Mouse (Mus musculus) liver, embryonic 11.5 days (tissue): Measurements from ENCODE around the gene Dedd2. TPM values are rescaled to one million over a fixed set of nuclear protein-coding genes. Genes with fewer than 3 reads are reported as not detected.
A peak's percentile ranks its signal among the peaks of the same experiment; 100 is the strongest.

ENCODE experiments used
- ATAC-seq: fragments of 200-750 bp; cut with Nextera tagmentation; replicated peaks from 2 replicates; pipeline ENCODE4 v1.8.0; 2017; ENCODE audit warnings: moderate number of reproducible peaks, mild to moderate bottlenecking, moderate TSS enrichment, moderate library complexity; ENCODE audit not compliant: low FRiP score
- DNase-seq: peaks from one replicate; pipeline ENCODE4 v3.0.0-alpha.2; 2017; ENCODE audit warnings: low spot score
- H3K27ac ChIP-seq: fragments of 300-500 bp; sonication (generic); 2 replicates; pipeline ENCODE4 v1.5.1; 2014; ENCODE audit warnings: mild to moderate bottlenecking, low read depth, low read length, control low read depth
- H3K27me3 ChIP-seq: fragments of 300-500 bp; sonication (generic); replicated peaks from 2 replicates; pipeline ENCODE4 v1.6.1; 2014; ENCODE audit warnings: low read length, mixed read lengths; ENCODE audit not compliant: control insufficient read depth, insufficient read depth
- H3K36me3 ChIP-seq: fragments of 300-500 bp; sonication (generic); 2 replicates; pipeline ENCODE4 v1.6.1; 2014; ENCODE audit warnings: mild to moderate bottlenecking, low read length, moderate library complexity, mixed read lengths; ENCODE audit not compliant: control insufficient read depth, insufficient read depth
- H3K4me1 ChIP-seq: fragments of 300-500 bp; sonication (generic); replicated peaks from 2 replicates; pipeline ENCODE4 v1.6.1; 2014; ENCODE audit warnings: low read length, mixed read lengths; ENCODE audit not compliant: control insufficient read depth, insufficient read depth
- H3K4me2 ChIP-seq: fragments of 300-500 bp; sonication (generic); 2 replicates; pipeline ENCODE4 v1.6.1; 2014; ENCODE audit warnings: mild to moderate bottlenecking, control low read depth, moderate library complexity
- H3K4me3 ChIP-seq: fragments of 300-500 bp; sonication (generic); 2 replicates; pipeline ENCODE4 v1.5.1; 2014; ENCODE audit warnings: low read depth, low read length, control low read depth
- H3K9ac ChIP-seq: fragments of 300-500 bp; sonication (generic); 2 replicates; pipeline ENCODE4 v1.6.1; 2014; ENCODE audit warnings: low read depth, low read length, control low read depth
- H3K9me3 ChIP-seq: fragments of 300-500 bp; sonication (generic); 2 replicates; pipeline ENCODE4 v1.6.1; 2016; ENCODE audit warnings: low read length, inconsistent platforms, mixed read lengths; ENCODE audit not compliant: control insufficient read depth
- WGBS: fragments of 180-500 bp; shearing (Covaris S2); extraction: QIAGEN DNeasy Blood & Tissue Kit; methylation state at CpG from one replicate; pipeline ENCODE4 v1.1.7; 2014; 5-methylcytosine and 5-hydroxymethylcytosine counted together
- polyA plus RNA-seq: library from polyadenylated mRNA; unstranded; fragments of >200 nt; fragmentation: Nextera tagmentation; extraction: Ambion mirVana; gene quantifications from 2 replicates; pipeline ENCODE4 v1.2.1, GENCODE M21; 2014

Dedd2 gene
- polyA plus RNA-seq, 1 experiment from 2014 or later = 19.6 TPM

GRCm38 (mm10) chr7:25238829-25239623 lies 18.6 kb upstream of the Dedd2 start:
- H3K4me2 ChIP-seq = peak overlapping the region; percentile 97
- peak; percentile 58 for ATAC-seq
- peak overlapping the region; percentile 99 for H3K4me3 ChIP-seq
- H3K27me3 ChIP-seq = no peaks in the 10 kb centered on the region
- peaks cover 20% of the 10 kb centered on the region for H3K36me3 ChIP-seq
- H3K9me3 ChIP-seq = no peaks in the 10 kb centered on the region
- H3K4me1 ChIP-seq = peaks cover 17% of the 10 kb centered on the region
- DNase-seq = peak; percentile 74
- WGBS = 4% methylated on average over 30 of the region's 30 CpGs
- H3K9ac ChIP-seq = peak overlapping the region; percentile 71
- H3K27ac ChIP-seq = peak overlapping the region; percentile 63

DNA sequence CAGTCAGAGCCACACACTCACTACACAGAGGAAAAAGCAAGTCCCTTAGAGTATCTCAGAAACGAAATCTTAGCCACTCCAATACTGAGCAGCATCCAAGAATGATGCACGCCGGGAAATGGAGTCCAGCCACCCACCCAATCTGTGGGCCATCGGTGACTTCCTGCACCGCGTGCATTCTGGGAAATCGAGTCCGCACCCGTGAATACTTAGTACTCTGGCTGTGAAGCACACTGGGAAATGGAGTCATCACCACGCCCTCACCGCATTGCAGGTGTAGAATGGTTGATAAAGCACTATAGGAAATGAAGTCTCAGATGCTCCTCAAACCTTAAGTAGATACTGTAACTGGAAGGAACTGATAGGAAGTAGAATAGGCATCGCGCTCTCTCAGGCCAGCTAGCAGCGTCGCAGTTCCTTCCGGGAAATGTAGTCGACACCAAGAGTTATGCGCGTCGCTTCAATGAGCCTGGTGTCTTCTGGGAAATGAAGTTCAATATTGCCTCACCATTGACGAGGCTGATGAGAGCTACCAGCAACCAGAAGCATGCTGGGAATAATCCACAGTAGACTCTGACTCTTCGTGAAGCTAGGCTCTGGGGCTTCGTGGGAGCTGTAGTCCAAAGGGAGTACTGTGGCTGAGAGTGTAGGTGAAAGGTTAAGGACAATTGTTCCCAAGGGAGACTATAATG lies 17.7 kb upstream of the Dedd2 start:
- H3K4me3 ChIP-seq = peak overlapping the region; percentile 99
- H3K4me1 ChIP-seq = peaks cover 17% of the 10 kb centered on the region
- DNase-seq = peak; percentile 95
- ATAC-seq = peak; percentile 88
- H3K4me2 ChIP-seq = peak overlapping the region; percentile 97
- H3K27ac ChIP-seq = peak overlapping the region; percentile 63
- under 1% methylated on average over 23 of the region's 23 CpGs for WGBS
- no peaks in the 10 kb centered on the region for H3K9me3 ChIP-seq
- H3K36me3 ChIP-seq = peaks cover 19% of the 10 kb centered on the region
- peak overlapping the region; percentile 99 for H3K9ac ChIP-seq
- no peaks in the 10 kb centered on the region for H3K27me3 ChIP-seq

DNA sequence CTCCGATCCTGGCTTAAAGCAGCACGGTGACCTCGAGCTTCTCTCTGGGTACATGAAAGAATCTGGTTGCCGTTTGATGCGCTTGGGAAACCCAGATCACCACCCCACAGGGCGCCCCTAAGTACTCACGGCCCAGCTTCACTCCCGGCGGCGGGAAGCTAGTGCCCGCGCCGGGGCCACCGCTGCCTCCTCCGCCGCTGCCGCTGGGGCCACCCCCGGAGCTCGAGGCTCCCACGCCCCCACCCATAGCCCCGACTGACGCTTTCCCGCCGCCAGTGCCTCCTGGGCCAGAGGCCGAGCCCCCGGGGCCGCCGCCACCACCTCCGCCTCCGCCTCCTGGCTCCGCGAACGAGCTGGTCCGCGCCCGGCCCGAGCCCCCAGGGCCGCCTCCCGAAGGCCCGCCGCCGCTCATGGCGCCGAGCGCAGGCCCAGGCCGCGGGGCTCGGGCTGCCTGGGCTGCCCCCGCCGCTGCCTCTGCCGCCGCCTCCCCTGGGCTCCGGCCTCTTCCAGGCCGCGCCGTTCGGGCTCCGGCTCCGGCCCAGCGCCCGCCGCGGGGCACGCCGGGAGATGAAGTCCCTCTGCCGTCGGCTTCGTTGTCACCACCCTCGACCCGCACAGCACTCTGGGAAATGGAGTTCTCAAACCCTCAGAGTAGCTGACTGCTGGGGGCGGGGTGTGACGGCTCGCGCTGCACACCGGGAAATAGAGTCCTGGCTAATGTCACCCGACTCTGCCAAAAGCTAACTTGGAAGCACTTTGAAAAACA lies 17.0 kb upstream of the Dedd2 start, which contains the start of gene Gsk3a:
Gsk3a (minus strand) TSS at position 603 of the 766 bp plus-strand sequence.
- Histone ChIP-seq H3K4me3 (peak within 1 kb of the TSS; percentile 99), H3K27me3 (no peaks in the 10 kb centered on the region), H3K4me1 (peaks cover 17% of the 10 kb centered on the region), H3K9me3 (no peaks in the 10 kb centered on the region), H3K27ac (peak within 1 kb of the TSS; percentile 63), H3K36me3 (peaks cover 20% of the 10 kb centered on the region), H3K4me2 (peak within 1 kb of the TSS; percentile 97), H3K9ac (peak within 1 kb of the TSS; percentile 99)
- under 1% methylated on average over 69 of the region's 76 CpGs for WGBS
- no peak for DNase-seq
- peak; percentile 83 for ATAC-seq

DNA sequence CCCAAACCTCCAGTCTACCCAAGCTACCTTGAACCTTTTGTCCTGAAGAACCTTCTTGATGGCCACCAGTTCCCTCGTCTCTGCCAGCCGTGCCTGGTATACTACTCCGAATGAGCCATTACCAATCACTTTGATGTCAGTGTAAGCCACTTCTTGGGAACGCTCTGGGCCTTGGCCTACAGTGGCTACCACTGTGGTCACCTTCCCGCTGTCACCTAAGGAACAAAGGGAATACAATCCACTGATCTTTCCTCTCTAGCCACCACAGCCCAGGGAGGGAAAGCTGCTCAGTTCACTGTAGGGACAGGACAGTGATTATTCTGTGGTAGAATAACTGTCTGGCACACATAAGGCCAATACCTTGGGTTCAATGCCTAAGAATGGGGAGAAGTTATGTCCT lies 15.1 kb upstream of the Dedd2 start:
- H3K9me3 ChIP-seq = no peaks in the 10 kb centered on the region
- H3K4me1 ChIP-seq = peaks cover 17% of the 10 kb centered on the region
- H3K27ac ChIP-seq = no peak overlapping the region
- H3K36me3 ChIP-seq = peaks cover 37% of the 10 kb centered on the region
- no peak overlapping the region for H3K4me3 ChIP-seq
- H3K9ac ChIP-seq = peak overlapping the region; percentile 99
- no peaks in the 10 kb centered on the region for H3K27me3 ChIP-seq
- DNase-seq (no peak), ATAC-seq (no peak)
- H3K4me2 ChIP-seq = peak overlapping the region; percentile 97
- 92% methylated on average over 5 of the region's 5 CpGs for WGBS

GRCm38 (mm10) chr7:25233061-25233460 lies 12.6 kb upstream of the Dedd2 start:
- no peak for DNase-seq
- H3K27ac ChIP-seq = no peak overlapping the region
- H3K9ac ChIP-seq = no peak overlapping the region
- 72% methylated on average over 2 of the region's 2 CpGs for WGBS
- H3K4me3 ChIP-seq = no peak overlapping the region
- no peak overlapping the region for H3K4me2 ChIP-seq
- H3K9me3 ChIP-seq = no peaks in the 10 kb centered on the region
- peaks cover 13% of the 10 kb centered on the region for H3K4me1 ChIP-seq
- no peak for ATAC-seq
- no peaks in the 10 kb centered on the region for H3K27me3 ChIP-seq
- H3K36me3 ChIP-seq = peaks cover 57% of the 10 kb centered on the region

DNA sequence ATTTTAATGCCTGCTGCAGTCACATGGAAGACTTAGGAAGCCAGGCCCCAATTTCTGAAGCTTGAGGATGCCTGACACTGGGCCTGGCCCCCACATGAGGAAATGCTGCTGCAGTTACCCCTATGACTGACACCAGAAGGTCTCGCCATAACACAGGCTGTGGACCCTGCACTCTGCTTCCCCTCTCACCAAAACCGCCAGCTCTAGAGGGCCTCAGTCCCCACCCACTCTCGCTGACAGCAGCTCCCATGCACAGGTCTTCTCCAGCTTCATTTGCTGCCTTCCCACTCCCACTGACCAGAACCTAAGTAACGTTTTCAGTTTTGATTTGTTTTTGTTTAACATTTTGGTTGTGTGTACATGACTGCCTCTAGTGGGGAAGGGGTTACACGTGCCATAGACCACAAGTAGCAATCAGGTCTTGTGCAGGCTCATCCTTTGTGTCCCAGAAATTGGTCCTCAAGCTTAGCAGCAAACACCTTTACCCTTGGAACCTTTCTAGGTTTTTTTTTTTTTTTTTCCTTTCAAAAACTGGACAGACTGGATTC lies 11.8 kb upstream of the Dedd2 start:
- DNase-seq = no peak
- Histone ChIP-seq H3K36me3 (peaks cover 64% of the 10 kb centered on the region), H3K27me3 (no peaks in the 10 kb centered on the region), H3K4me2 (no peak overlapping the region), H3K9me3 (no peaks in the 10 kb centered on the region), H3K9ac (no peak overlapping the region), H3K4me3 (no peak overlapping the region), H3K27ac (no peak overlapping the region), H3K4me1 (peaks cover 13% of the 10 kb centered on the region)
- no peak for ATAC-seq
- WGBS = 67% methylated on average over 5 of the region's 5 CpGs

DNA sequence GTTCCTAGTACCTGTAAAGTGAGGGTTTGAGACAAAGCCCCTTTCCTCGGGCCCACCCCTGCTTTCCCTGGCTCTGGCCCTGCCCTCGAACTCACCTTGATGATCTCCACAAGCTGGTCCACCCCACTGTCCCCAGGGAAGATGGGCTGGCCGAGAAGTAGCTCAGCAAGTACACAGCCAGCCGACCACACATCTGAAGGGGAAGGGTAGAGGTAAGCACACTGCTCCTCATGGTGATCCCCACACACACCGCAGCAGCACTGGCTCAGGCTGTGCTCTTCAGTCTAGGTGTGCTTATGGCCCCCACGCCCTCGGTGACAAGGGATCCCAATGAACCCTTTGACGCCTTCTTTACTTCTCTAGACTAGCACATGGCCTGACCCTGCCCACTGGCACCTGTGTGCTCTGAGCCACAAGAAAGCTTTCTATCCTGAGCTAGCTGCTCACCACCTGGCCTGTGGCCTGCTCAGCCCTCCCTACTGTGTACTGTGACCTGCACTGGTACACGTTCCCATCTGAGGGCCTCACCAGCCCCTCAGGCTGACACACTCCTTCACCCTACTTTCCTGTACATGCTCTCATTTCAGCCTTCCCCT lies 10.4 kb upstream of the Dedd2 start:
- Histone ChIP-seq H3K9me3 (no peaks in the 10 kb centered on the region), H3K4me3 (no peak overlapping the region), H3K36me3 (peaks cover 77% of the 10 kb centered on the region), H3K27me3 (no peaks in the 10 kb centered on the region), H3K4me1 (peaks cover 3% of the 10 kb centered on the region; the same call in 1 of the 2 replicates), H3K9ac (no peak overlapping the region), H3K27ac (no peak overlapping the region), H3K4me2 (no peak overlapping the region)
- WGBS = 88% methylated on average over 9 of the region's 9 CpGs
- DNase-seq (no peak), ATAC-seq (no peak)
